Mouse (Mus musculus) neural tube, embryonic 11.5 days (tissue): ENCODE measurements around the gene Tlr13. TPM values are rescaled to one million over a fixed set of nuclear protein-coding genes. Genes with fewer than 3 reads are reported as not detected.

Experiments used
- ATAC-seq: fragments of 200-750 bp; cut with Nextera tagmentation; 2 replicates; pipeline ENCODE4 v1.8.0; 2017; ENCODE audit warnings: moderate number of reproducible peaks, mild to moderate bottlenecking, moderate TSS enrichment, moderate library complexity; ENCODE audit not compliant: insufficient read depth, low FRiP score, low TSS enrichment
- DNase-seq: peaks from one replicate; pipeline ENCODE4 v3.0.0-alpha.2; 2015; ENCODE audit warnings: low spot score
- H3K27ac ChIP-seq: fragments of 300-500 bp; sonication (generic); 2 replicates; pipeline ENCODE4 v1.5.1; 2014; ENCODE audit warnings: low read depth, mild to moderate bottlenecking, low read length
- H3K27me3 ChIP-seq: fragments of 300-500 bp; sonication (generic); 2 replicates; pipeline ENCODE4 v1.6.1; 2014; ENCODE audit warnings: mild to moderate bottlenecking, low read length, mixed read lengths; ENCODE audit not compliant: control insufficient read depth, insufficient read depth
- H3K36me3 ChIP-seq: fragments of 300-500 bp; sonication (generic); 2 replicates; pipeline ENCODE4 v1.6.1; 2014; ENCODE audit warnings: mild to moderate bottlenecking, low read length, moderate library complexity, mixed read lengths; ENCODE audit not compliant: control insufficient read depth, insufficient read depth
- H3K4me1 ChIP-seq: fragments of 300-500 bp; sonication (generic); 2 replicates; pipeline ENCODE4 v1.6.1; 2014; ENCODE audit warnings: low read length, mixed read lengths; ENCODE audit not compliant: control insufficient read depth, insufficient read depth
- H3K4me2 ChIP-seq: fragments of 300-500 bp; sonication (generic); 2 replicates; pipeline ENCODE4 v1.6.1; 2014; ENCODE audit warnings: low read depth, mild to moderate bottlenecking, moderate library complexity
- H3K4me3 ChIP-seq: fragments of 300-500 bp; sonication (generic); 2 replicates; pipeline ENCODE4 v1.5.1; 2014; ENCODE audit warnings: low read depth, low read length
- H3K9ac ChIP-seq: fragments of 300-500 bp; sonication (generic); 2 replicates; pipeline ENCODE4 v1.6.1; 2014; ENCODE audit warnings: mild to moderate bottlenecking, low read length
- H3K9me3 ChIP-seq: fragments of 300-500 bp; sonication (generic); 2 replicates; pipeline ENCODE4 v1.6.1; 2016; ENCODE audit warnings: low read length; ENCODE audit not compliant: control insufficient read depth
- WGBS: fragments of 180-500 bp; shearing (Covaris S2); extraction: QIAGEN DNeasy Blood & Tissue Kit; methylation state at CpG from one replicate; pipeline ENCODE4 v1.1.7; 2014; 5-methylcytosine and 5-hydroxymethylcytosine counted together
- polyA plus RNA-seq: library from polyadenylated mRNA; unstranded; fragments of >200 nt; fragmentation: Nextera tagmentation; extraction: Ambion mirVana; gene quantifications from 2 replicates; pipeline ENCODE4 v1.2.1, GENCODE M21; 2014

Gene Tlr13
- polyA plus RNA-seq, 1 experiment from 2014 or later: 0.74 TPM

DNA sequence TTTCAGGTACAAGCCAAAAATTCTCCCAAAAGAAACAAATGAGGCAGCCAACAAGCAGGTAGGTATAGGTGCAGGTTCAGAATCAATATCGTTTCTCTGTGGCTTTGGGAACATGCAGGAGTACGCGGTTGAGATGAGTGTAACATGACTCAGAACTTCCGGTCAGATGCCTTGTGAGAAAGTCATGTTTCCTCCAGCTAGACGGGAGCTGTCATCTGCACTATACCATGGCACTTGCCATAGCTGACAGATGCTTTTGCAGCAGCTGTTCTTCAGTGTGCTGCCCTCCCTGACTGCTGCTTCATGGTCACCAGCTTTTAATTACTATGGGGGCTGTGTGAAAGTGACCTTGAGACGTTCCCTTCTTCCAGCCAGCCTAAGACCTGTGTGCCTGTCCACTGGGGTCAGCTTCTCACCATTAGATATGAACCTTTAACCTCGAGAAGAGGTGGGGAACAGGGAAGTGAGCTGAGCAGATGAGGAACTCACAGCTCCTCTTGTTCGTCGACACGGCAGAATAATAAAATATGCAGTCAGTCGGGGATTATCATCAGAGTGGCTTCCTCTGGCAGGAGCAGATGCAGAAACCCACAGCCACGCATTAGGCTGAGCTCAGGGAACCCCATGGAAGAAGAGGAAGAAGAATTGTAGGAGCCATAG, 7.0 kb upstream of the Tlr13 start:
- 73% methylated on average over 12 of the region's 12 CpGs for WGBS
- H3K27ac ChIP-seq: no peak overlapping the region

DNA sequence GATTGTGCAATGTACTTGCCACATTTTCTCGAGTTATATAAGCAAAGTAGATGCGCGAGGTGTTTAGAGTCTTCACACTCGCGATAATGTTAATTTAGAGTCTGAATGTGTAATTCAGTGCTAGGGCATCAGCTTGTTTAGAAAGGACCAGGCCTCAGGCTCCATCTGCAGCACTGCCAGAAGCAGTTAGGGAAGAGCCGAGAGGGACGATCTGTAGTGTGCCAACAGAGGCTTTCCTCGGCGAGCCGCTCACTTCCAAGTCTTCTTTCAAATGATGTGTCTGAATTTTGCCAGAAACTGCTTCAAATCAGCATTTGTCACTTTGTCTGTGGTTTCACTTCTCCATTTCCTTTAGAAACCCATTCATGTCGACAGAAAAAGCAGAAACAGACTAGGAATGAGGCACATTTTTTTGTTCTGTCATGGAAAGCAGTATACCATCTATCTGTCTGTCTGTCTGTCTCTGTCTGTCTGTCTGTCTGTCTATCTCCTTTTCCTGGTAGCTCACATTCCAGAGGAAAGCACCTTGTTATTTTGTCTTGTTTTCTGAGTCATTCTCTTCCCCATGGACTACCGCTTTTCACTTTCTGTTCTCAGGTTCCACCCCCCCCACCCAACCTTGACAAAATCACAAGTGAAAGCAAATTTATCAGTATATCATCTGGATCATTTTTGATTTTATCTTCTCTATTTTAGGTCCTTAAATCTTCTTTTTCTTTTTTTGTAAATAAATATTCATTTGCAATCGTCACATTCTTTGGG, 3.5 kb upstream of the Tlr13 start:
- H3K27ac ChIP-seq: no peak overlapping the region
- no peaks in the 10 kb centered on the region for H3K36me3 ChIP-seq
- H3K4me1 ChIP-seq: no peaks in the 10 kb centered on the region
- no peaks in the 10 kb centered on the region for H3K27me3 ChIP-seq
- DNase-seq: no peak
- 85% methylated on average over 13 of the region's 13 CpGs for WGBS
- H3K9ac ChIP-seq: no peak overlapping the region
- H3K4me3 ChIP-seq: no peak overlapping the region
- H3K9me3 ChIP-seq: no peaks in the 10 kb centered on the region
- no peak overlapping the region for H3K4me2 ChIP-seq
- ATAC-seq: no peak

More for the DNA sequence above, 7.0 kb upstream of the Tlr13 start:
- no peaks in the 10 kb centered on the region for H3K9me3 ChIP-seq
- ATAC-seq: no peak
- no peaks in the 10 kb centered on the region for H3K36me3 ChIP-seq
- H3K4me3 ChIP-seq: no peak overlapping the region
- H3K9ac ChIP-seq: no peak overlapping the region
- H3K4me2 ChIP-seq: no peak overlapping the region
- peak; percentile 11 for DNase-seq
- no peaks in the 10 kb centered on the region for H3K4me1 ChIP-seq
- H3K27me3 ChIP-seq: no peaks in the 10 kb centered on the region

DNA sequence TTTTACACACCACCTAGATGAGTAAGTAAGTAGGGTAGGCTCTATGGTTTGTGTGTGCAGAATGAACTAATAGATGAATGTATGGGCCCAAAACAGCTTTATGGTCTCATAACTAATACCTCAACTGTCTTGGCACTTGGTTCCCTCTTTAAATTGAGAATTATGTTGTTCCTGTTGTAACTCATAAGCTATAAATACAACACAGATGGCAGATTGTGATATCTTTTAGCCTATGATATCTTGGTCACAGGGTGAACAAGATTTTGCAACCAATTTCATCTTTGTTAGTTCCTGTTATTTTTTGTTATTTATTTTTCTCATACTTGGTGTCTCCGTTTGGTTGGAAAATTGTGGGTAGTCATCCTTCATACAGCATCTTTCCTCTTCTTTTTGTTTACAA, 5.2 kb downstream of the Tlr13 start:
- Histone ChIP-seq H3K27ac (no peak overlapping the region), H3K4me3 (no peak overlapping the region), H3K4me2 (no peak overlapping the region), H3K36me3 (no peaks in the 10 kb centered on the region), H3K9ac (no peak overlapping the region), H3K27me3 (no peaks in the 10 kb centered on the region), H3K9me3 (no peaks in the 10 kb centered on the region), H3K4me1 (no peaks in the 10 kb centered on the region)
- ATAC-seq (no peak), DNase-seq (no peak)
- 73% methylated on average over 1 of the region's 1 CpGs for WGBS

DNA sequence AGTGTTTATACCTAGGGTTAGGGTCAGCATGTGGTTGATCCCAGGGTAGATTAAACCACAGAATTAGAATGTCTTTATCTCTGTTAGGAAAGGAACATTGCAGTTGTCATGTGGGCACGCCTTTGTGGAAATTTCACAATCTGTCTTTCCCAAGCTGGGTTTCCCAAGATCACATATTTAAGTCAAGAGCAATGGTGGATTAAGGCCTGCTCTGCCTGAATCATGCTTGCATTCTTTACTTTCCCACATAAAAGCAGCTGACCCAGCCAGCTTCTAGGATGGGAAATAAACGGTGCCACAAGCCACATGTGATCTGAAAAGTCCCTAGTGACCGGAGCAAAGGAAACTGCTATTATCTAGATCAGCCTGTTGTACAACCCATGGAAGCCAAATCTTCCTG, 6.5 kb downstream of the Tlr13 start:
- no peak overlapping the region for H3K27ac ChIP-seq
- DNase-seq (no peak), ATAC-seq (no peak)
- no peaks in the 10 kb centered on the region for H3K4me1 ChIP-seq
- H3K9me3 ChIP-seq: no peaks in the 10 kb centered on the region
- H3K4me2 ChIP-seq: no peak overlapping the region
- H3K9ac ChIP-seq: no peak overlapping the region
- H3K4me3 ChIP-seq: no peak overlapping the region
- 85% methylated on average over 3 of the region's 3 CpGs for WGBS
- H3K36me3 ChIP-seq: no peaks in the 10 kb centered on the region
- no peaks in the 10 kb centered on the region for H3K27me3 ChIP-seq

DNA sequence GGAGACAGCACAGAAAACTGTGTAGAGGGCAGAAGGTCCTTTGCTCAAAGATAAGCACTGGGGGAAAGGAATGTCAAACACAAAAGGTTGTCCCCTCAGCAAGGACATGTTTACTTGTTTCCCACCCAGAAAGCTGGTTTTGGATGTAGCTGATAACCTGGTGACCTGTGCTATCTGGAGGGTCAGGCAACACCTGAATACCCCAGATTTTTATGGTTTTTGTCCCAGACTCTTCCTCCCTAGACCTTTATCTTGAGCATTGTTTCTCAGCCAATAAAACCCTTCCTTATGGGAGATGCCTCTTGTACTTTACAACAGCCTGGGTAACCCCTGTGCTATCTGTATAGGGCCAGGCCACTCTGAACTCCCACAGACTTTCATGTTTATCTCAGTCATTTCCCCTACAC, 11.2 kb downstream of the Tlr13 start:
- Histone ChIP-seq H3K36me3 (no peaks in the 10 kb centered on the region), H3K4me2 (no peak overlapping the region), H3K9me3 (no peaks in the 10 kb centered on the region), H3K27ac (no peak overlapping the region), H3K4me1 (no peaks in the 10 kb centered on the region), H3K9ac (no peak overlapping the region), H3K27me3 (no peaks in the 10 kb centered on the region), H3K4me3 (no peak overlapping the region)
- DNase-seq (no peak), ATAC-seq (no peak)

DNA sequence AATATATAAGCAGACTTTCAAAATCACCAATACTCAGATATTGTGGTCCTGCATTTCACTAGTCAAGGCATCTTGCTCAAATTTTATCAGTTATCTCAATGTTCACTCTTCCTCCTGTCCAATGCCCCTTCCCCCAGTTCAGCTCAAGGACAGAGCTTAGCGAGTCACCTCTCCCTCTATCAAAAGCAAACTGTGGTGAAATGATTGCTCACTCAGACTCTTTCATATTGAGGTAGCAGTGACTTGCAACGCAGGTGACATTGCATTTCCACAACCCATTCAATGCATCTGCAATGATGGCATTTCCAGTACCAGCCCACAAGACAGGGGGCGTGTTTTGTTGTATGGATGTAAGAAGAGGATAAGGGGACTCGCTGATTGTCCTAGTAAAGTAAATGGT, 12.9 kb downstream of the Tlr13 start:
- Histone ChIP-seq H3K27ac (no peak overlapping the region), H3K9me3 (no peaks in the 10 kb centered on the region), H3K36me3 (no peaks in the 10 kb centered on the region), H3K9ac (no peak overlapping the region), H3K4me2 (no peak overlapping the region), H3K4me3 (no peak overlapping the region), H3K27me3 (no peaks in the 10 kb centered on the region), H3K4me1 (no peaks in the 10 kb centered on the region)
- 77% methylated on average over 4 of the region's 4 CpGs for WGBS
- no peak for DNase-seq
- ATAC-seq: no peak

DNA sequence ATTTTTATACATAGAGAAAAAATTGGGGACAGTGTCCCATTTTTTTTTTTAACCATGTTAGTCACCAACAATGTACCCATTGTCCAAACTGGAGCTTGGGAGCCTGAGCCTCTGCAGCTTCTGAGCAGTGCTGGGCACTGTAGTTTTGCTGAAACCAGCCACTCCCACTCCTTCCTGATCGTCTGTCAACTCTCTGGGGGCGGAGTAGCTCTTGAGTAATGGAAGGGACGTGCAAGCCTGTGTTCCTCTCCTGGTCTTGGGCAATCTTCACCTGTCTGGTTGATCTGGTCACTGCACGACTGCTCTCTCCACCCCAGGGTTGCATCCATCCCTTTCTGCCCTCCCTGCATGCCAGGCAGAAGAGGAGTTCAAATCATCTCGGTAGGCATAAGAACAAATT, 21.0 kb downstream of the Tlr13 start:
- ATAC-seq (no peak), DNase-seq (no peak)
- H3K27ac ChIP-seq: no peak overlapping the region
- H3K4me3 ChIP-seq: no peak overlapping the region
- H3K4me2 ChIP-seq: no peak overlapping the region
- no peak overlapping the region for H3K9ac ChIP-seq
- H3K27me3 ChIP-seq: no peaks in the 10 kb centered on the region
- WGBS: 51% methylated on average over 5 of the region's 5 CpGs
- no peaks in the 10 kb centered on the region for H3K9me3 ChIP-seq
- H3K4me1 ChIP-seq: no peaks in the 10 kb centered on the region
- H3K36me3 ChIP-seq: no peaks in the 10 kb centered on the region

DNA sequence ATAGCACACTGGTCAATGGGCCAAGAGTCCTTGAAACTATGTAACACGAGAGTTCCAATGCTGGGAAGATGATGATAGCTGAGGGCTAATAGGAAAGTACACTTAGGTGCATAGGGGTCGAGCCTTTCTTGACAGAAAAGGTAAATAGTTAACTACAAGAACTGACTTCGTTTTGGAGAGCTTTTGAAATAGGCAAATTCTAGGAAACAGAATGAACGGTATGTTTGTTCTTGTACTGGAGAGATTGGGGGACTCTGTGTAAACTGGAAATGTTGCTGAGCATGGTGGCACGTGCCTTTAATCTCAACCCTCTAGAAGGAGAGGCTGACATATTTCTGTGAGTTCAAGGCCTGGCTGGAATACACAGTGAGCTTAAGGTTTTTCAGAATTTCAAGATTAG, 21.6 kb downstream of the Tlr13 start:
- WGBS: 75% methylated on average over 5 of the region's 5 CpGs
- ATAC-seq: no peak

DNA sequence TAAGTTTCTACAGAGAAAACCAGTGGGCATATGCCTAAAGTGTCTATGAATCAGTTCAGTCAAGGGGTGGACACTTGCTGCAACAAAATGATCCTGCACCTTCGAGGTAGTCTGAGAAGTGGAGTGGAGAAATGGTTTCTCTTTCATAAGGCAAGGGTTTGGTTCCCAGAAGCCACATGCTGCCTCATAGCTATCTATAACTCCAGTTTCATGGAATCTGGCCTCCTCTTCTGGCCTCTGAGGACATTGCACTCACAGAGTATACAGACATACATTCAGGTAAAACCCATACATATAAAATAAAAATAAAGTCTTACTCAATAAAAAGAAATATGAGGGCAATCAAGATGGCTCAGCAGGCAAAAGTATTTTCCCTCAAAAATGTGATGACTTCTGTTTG, 22.1 kb downstream of the Tlr13 start:
- no peaks in the 10 kb centered on the region for H3K4me1 ChIP-seq
- no peak overlapping the region for H3K27ac ChIP-seq
- 82% methylated on average over 1 of the region's 1 CpGs for WGBS
- no peak overlapping the region for H3K4me3 ChIP-seq
- no peak for DNase-seq
- H3K27me3 ChIP-seq: no peaks in the 10 kb centered on the region
- H3K9me3 ChIP-seq: no peaks in the 10 kb centered on the region
- no peak overlapping the region for H3K9ac ChIP-seq
- H3K36me3 ChIP-seq: no peaks in the 10 kb centered on the region
- no peak for ATAC-seq
- H3K4me2 ChIP-seq: no peak overlapping the region

More for the DNA sequence above, 21.6 kb downstream of the Tlr13 start:
- Histone ChIP-seq H3K4me2 (no peak overlapping the region), H3K4me3 (no peak overlapping the region), H3K36me3 (no peaks in the 10 kb centered on the region), H3K9ac (no peak overlapping the region), H3K27ac (no peak overlapping the region), H3K4me1 (no peaks in the 10 kb centered on the region), H3K27me3 (no peaks in the 10 kb centered on the region), H3K9me3 (no peaks in the 10 kb centered on the region)
- DNase-seq: no peak
